Mouse (Mus musculus) left cerebral cortex, adult 2 months (tissue): ENCODE measurements around the gene Unc45b. TPM values are rescaled to one million over a fixed set of nuclear protein-coding genes. Genes with fewer than 3 reads are reported as not detected.
"Not testable (repeated sequence)": the region's sequence is repeated elsewhere in the genome, so short reads cannot be mapped to it uniquely, and the experiment has no call there.

Experiments
- DNase-seq, 2 experiments: peaks; one replicate each; pipeline ENCODE4 v3.0.0; 2021 to 2022; ENCODE audit warnings: low spot score in 2 of 2, mixed read lengths in 1 of 2; ENCODE audit errors: extremely low spot score in 1 of 2
- H3K27ac ChIP-seq: fragments of 200-600 bp; 2 replicates; pipeline ENCODE4 v1.8.1; 2022
- H3K4me3 ChIP-seq: fragments of 200-600 bp; 2 replicates; pipeline ENCODE4 v1.8.1; 2022
- CTCF ChIP-seq: fragments of 200-600 bp; IDR thresholded peaks from 2 replicates; pipeline ENCODE4 v1.8.1; 2022; ENCODE audit warnings: antibody characterized with exemption, mild to moderate bottlenecking, moderate library complexity
- intact Hi-C: fragments of 180-260 bp; cut with DNase I; formaldehyde crosslinking; loops from one replicate; pipeline ENCODE4 v1.15.1; 2025
- total RNA-seq, 2 experiments: library from RNA; stranded (reverse); gene quantifications; 2 replicates each; pipeline ENCODE4 v1.2.3; 2021

Gene Unc45b
- total RNA-seq, 2 experiments from 2014 or later, result 1.3 to 2.0 TPM

GRCm38 (mm10) chr11:82951865-82952611 lies 41.7 kb downstream of the Unc45b start:
- intact Hi-C loops, result no loop called here
- TF ChIP-seq CTCF, result no peak
- no peak for DNase-seq
- Histone ChIP-seq H3K4me3 (peak overlapping the region; percentile 37), H3K27ac (peak overlapping the region; percentile 67)

GRCm38 (mm10) chr11:82952612-82953542 lies 42.5 kb downstream of the Unc45b start:
- intact Hi-C loops, result no loop called here
- peak overlapping the region; percentile 37 for H3K4me3 ChIP-seq
- DNase-seq, result no peak
- H3K27ac ChIP-seq, result no peak overlapping the region
- TF ChIP-seq CTCF, result no peak

DNA sequence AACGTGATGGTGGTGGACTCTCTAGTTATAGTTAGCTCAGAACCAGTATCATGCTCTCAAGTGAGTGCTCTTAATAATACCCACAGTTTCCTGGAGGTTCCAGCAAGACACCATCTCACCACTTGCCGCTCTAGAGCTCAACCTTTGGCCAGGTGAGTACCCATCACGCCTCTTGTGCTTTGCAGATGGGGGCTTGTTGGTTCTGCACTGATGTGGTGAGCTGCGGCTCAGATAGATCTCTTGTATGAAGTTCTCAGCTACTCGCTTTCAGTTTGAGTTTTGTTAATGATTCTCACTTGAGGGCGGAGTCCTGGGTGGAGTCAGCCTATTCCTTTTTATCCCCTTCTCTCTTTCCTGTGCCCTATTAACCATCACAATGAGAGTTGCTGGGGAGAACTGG lies 44.3 kb downstream of the Unc45b start:
- Histone ChIP-seq H3K4me3 (no peak overlapping the region), H3K27ac (no peak overlapping the region)
- intact Hi-C loops, result no loop called here
- no peak for DNase-seq
- no peak for TF ChIP-seq CTCF

DNA sequence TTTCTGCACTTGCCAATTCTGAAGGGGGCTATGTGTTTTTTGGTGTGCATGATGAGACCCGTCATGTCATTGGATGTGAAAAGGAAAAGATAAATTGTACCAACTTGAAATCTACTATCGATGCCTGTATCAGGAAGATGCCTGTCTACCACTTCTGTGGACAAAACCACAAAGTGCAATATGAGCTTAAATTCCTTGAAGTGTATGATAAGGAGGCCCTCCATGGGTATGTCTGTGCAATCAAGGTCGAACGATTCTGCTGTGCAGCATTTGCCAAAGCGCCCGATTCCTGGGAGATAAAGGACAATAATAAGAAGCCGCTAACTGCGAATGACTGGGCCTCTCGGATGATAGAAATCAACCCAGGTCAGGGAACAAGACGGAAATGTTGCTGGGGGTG lies 46.6 kb downstream of the Unc45b start:
- H3K4me3 ChIP-seq, result no peak overlapping the region
- TF ChIP-seq CTCF, result no peak
- H3K27ac ChIP-seq, result no peak overlapping the region
- DNase-seq, result no peak
- intact Hi-C loops, result no loop called here

GRCm38 (mm10) chr11:82959613-82960012 lies 49.3 kb downstream of the Unc45b start:
- no peak for DNase-seq
- intact Hi-C loops, result loop anchor here (1.0 kb wide), 1 partner anchor 44 kb away; no protein-coding TSS in a partner anchor
- H3K27ac ChIP-seq, result no peak overlapping the region
- peak; percentile 81 for TF ChIP-seq CTCF
- no peak overlapping the region for H3K4me3 ChIP-seq

DNA sequence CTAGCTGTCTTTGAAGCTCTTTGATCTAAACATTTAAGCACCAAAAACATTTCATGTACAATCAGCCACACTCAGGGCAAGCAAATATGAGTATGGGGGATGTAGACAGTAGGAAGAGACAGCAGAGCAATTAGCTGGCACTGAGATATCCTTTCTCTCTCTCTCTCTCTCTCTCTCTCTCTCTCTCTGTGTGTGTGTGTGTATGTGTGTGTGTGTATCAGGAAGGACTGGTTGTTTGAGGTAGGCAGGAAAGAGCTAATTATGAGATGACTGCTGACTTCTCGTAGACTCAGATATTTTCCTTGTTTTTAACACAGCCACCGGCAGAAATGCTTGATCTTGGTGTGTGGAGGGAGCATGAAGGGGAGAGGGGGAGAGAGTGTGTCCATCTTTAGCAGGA lies 51.4 kb downstream of the Unc45b start:
- Histone ChIP-seq H3K4me3 (no peak overlapping the region), H3K27ac (no peak overlapping the region)
- intact Hi-C loops, result no loop called here
- no peak for TF ChIP-seq CTCF
- DNase-seq, result no peak

DNA sequence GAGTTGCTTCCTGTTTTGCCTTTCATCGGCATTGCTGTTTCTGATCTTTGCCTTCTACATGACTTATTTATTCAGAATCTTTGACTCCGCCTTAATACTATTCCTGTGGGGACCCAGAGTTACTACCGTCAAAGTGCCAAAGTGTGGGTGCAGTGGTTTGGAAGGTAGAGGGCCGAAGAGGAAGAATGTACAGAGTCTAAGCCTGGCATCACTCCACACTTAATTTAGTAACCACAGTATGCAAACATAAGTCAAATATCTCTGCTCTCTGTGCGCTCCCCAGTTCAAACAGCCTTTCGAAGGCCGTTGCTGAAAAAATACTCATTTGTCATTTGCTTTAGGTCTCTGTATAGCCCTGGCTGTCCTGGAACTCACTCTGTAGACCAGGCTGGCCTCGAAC lies 51.9 kb downstream of the Unc45b start:
- H3K4me3 ChIP-seq, result no peak overlapping the region
- DNase-seq, result no peak
- intact Hi-C loops, result no loop called here
- TF ChIP-seq CTCF, result no peak
- H3K27ac ChIP-seq, result no peak overlapping the region

DNA sequence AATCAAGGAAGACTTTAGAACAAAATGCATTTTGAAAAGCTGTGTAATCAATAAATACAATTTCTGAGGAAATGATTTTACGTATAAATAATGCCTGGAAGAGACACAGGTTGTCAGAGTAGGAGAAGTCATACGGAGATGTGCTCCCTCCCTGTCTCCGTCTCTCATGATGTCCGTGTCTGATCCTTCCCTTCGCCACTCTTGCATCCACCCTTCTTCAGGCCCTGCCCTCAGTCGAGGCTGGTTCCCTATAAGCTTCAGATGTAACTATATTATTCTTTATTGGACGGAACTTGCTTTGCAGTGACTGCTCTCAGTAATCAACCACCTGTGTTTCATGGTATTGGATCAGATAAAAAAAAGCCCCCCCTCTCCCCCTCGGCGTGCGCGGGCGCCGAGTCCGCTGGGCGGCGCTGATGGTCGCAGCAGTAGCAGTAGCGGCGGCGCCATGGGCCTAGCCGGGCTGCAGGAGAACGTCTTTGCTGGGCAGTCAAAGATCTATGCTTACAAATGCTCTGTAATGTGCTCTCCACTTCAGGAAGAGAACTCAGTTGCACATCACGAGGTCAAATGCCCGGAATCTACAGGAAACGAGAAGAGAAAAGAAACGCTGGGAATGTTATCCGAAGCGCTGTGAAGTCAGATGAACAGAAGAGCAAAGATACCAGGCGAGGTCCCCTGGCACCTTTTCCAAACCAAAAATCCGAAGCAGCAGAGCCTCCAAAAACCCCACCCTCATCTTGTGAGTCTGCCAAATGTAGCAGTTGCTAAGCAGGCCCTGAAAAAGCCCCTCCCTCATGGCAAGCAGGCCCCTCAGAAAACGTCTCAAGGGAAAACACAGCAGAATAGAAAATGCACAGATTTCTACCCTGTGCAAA lies 60.6 kb downstream of the Unc45b start:
- peak; percentile 53 for TF ChIP-seq CTCF
- DNase-seq, result peak; percentile 17 to 18
- H3K4me3 ChIP-seq, result peak overlapping the region; percentile 17; the same call in 1 of the 2 replicates
- no peak overlapping the region for H3K27ac ChIP-seq
- intact Hi-C loops, result no loop called here

DNA sequence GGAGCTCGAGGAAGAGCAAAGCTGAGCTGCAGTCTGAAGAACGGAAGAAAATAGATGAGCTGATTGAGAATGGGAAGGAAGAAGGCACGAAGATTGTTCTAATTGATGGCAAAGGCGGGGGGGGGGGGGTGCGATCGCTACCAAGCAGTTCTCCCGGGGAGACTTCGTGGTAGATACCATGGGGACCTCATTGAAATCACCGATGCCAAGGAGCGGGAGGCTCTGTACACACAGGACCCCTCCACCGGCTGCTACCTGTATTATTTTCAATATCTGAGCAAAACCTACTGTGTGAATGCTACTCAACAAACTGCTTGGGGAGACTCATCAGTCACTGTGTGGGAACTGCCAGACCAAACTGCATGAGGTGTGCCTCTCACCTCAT lies 61.2 kb downstream of the Unc45b start:
- DNase-seq, result no peak
- intact Hi-C loops, result no loop called here
- H3K4me3 ChIP-seq, result no peak overlapping the region
- TF ChIP-seq CTCF, result no peak
- no peak overlapping the region for H3K27ac ChIP-seq

GRCm38 (mm10) chr11:82973916-82974315 lies 63.6 kb downstream of the Unc45b start:
- Histone ChIP-seq H3K4me3 (no peak overlapping the region), H3K27ac (no peak overlapping the region)
- no peak for TF ChIP-seq CTCF
- DNase-seq, result no peak
- intact Hi-C loops, result no loop called here

DNA sequence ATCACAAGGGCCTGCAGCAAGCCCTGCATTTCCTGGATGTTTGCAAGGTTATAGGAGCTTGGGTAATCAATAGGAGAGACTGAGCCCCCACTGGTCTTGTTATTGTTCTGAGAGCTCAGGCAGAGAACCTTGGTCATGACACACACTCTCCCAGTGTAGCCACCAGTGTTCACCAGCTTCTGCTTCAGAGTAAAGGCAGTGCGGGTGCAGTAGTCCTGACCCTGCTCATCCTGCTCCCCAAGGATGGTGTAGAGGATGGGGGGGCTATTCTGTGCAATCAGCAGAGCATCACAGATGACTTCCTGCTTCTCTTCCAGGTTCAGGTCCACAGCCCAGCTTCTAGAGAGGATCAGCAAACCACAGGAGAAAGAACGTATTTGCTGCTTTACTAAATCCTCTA lies 72.1 kb downstream of the Unc45b start:
- intact Hi-C loops, H3K27ac ChIP-seq, H3K4me3 ChIP-seq, DNase-seq: not testable (repeated sequence)
